Mouse (Mus musculus): ENCODE results near the gene Pnrc1. TPM values are rescaled to one million over a fixed set of nuclear protein-coding genes. Genes with fewer than 3 reads are reported as not detected.
A peak's percentile ranks its signal among the peaks of the same experiment; 100 is the strongest.

Pnrc1 gene
- polyA plus RNA-seq, 1 experiment, result 80.5 TPM

DNA sequence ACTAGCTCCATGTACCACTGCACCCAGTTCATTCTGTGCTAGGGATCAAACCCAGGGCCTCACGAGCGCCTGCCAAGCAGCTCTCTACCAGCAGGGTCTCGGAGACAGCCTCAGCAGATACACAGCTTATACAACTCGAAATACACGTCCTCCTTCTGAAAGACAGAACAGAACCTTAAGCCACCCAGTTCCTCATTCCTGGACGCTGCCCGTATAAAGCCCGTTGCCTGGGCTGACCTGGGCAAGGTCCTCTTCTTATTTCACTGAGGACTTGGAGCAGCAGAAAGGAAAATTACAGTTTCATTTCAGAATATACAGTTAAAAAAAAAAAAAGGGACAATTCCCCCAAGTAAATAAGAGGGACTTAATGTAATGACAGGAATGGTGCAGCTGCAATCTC, 4.5 kb downstream of the Pnrc1 start:
- Histone ChIP-seq H3K27ac (replicated peaks; ENCODE audit: low read depth, low read length) (no peak overlapping the region), H3K4me3 (ENCODE audit: insufficient read depth, low read depth, low read length) (no peak overlapping the region), H3K4me1 (ENCODE audit: control insufficient read depth, insufficient read depth, insufficient read length, low read length) (peaks cover 8% of the 10 kb centered on the region)

DNA sequence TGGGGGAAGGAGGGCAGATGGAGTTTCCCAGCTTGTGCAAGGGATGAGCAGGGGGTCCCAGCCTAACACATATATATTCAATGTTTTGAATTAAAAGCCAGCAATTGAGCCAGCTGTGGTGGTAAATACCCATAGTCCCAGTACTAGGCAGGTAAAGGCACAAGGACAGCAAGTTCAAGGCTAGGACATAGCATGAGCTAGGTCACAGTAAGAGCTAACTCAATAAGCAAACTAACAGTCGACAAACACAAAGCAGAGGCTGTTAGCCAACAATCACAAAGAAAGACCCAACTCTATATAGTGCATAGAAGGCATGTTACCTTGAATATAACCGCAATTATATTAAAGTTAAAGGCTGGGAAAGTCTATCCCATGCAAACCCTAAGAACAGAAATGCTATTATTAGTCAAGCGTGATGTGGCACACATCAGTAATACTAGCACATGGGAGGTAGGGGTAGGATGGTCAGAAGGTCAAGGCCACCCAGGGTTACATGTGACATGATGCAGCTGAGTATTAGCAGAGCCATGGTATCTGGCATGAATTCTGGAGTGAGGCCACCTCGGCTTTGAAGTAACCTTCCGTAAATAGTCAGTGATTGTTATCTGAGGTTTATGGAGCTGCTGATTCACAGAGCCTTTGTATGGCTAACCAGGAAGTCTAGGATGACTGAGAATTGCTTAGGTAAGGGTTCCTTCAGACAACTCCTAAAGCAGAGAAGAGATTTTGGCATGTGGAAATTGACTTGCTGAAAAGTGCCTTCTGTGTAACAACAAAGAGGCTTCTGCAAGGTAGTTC, 5.7 kb downstream of the Pnrc1 start:
- Histone ChIP-seq H3K27ac (replicated peaks; ENCODE audit: low read depth, low read length) (no peak overlapping the region), H3K4me3 (ENCODE audit: insufficient read depth, low read depth, low read length) (no peak overlapping the region), H3K4me1 (ENCODE audit: control insufficient read depth, insufficient read depth, insufficient read length, low read length) (peaks cover 8% of the 10 kb centered on the region)

DNA sequence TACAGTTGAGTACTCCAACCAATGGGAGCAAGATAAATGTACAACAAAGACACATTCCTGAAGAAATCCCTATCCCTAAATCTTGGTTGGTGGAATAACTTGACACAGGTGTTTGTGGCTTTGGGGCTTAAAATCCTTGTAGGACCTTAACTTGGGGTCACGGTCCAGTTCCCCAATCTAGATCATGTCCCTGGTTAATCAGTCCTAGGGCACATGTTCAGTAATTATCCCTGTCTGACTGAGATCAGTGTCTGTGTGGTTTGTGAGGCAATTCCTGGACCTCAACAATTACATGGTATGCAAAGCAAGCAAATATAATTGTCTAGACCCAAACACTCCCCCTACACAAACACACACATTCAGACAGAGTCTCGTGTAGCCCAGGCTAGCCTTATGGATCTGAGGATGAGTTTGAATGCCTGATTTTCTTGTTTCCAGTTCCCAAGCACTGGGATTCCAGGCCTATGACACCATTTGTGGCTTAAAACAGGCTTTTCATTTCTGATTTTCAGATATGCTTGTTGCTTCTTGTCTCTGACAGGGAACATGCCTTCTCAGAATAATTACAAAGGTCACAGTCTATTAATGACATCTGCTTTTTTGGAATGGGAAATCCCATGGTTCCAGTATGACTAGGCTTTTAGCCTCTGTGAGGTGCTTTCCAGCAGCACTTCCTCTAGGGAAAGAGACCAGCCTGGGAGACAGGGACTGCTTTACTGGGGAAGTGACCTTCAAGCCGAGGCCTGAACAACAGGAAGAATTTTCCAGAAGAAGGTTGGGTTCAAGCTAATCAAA, 7.9 kb downstream of the Pnrc1 start:
- H3K4me1 ChIP-seq (ENCODE audit: control insufficient read depth, insufficient read depth, insufficient read length, low read length), result peaks cover 8% of the 10 kb centered on the region
- H3K27ac ChIP-seq (replicated peaks; ENCODE audit: low read depth, low read length), result peak overlapping the region; percentile 82
- no peak overlapping the region for H3K4me3 ChIP-seq (ENCODE audit: insufficient read depth, low read depth, low read length)

DNA sequence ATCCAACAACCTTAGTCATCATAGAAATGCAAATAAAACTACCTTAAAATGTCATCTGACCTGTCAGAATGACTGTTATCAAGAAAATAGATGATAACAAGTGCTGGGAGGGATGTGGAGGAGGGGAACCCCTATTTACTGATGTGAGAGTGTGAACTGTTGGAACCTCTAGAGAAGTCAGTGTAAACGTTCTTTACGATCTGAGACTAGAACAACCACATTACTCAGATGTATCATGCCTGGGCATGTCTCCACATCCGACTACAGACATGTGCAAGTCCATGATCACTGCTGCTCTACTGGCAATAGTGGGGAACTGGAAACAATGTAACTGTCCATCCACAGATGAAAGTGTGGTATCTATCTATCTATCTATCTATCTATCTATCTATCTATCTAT, 16.5 kb downstream of the Pnrc1 start:
- H3K4me3 ChIP-seq (ENCODE audit: insufficient read depth, low read depth, low read length), result no peak overlapping the region
- H3K4me1 ChIP-seq (ENCODE audit: control insufficient read depth, insufficient read depth, insufficient read length, low read length), result no peaks in the 10 kb centered on the region
- no peak overlapping the region for H3K27ac ChIP-seq (replicated peaks; ENCODE audit: low read depth, low read length)

DNA sequence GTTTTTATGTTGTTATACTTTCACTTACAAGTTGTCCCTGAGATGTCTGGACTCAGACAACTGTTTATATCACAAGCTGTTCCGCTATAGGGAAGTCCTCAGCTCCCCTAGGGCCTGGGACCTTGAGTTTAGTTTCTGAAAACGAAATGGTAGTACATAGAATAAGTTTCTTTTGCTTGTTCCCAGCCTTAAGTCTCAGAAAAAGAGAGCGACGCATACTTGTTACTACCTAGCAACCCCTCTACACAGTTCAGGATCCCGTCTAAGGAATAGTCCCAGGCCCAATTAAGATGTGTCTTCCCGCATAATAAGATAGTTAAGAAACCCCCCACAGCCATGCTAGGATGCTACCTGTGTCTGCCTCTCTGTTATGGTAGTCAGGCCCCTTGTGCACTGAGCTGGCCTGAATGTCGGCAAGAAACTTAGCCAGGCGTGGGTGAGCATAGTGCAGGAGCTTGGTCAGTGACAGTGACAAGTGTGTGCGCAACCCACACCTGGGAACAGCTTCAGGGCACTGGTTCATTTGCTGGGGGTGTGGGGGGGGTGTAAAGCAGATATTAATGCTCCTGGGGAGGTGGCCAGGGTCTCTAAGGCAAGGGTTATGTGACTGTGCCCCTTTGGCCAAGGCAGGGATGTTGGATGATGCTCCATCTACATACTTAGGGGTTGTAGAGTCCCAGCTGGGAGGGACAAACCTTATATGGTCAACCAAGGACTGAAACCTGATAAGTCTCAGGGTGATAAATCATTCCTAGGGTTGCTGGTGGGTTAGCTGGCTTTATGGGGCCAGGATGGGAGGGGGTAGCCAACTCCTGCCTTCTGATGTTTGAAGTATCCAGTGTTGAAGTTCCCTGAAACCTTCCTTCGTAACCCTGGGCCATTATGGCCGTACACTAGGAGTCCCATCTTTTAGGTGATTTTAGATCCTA, 19.3 kb downstream of the Pnrc1 start:
- no peak overlapping the region for H3K27ac ChIP-seq (replicated peaks; ENCODE audit: low read depth, low read length)
- H3K4me3 ChIP-seq (ENCODE audit: insufficient read depth, low read depth, low read length), result no peak overlapping the region
- H3K4me1 ChIP-seq (ENCODE audit: control insufficient read depth, insufficient read depth, insufficient read length, low read length), result no peaks in the 10 kb centered on the region

DNA sequence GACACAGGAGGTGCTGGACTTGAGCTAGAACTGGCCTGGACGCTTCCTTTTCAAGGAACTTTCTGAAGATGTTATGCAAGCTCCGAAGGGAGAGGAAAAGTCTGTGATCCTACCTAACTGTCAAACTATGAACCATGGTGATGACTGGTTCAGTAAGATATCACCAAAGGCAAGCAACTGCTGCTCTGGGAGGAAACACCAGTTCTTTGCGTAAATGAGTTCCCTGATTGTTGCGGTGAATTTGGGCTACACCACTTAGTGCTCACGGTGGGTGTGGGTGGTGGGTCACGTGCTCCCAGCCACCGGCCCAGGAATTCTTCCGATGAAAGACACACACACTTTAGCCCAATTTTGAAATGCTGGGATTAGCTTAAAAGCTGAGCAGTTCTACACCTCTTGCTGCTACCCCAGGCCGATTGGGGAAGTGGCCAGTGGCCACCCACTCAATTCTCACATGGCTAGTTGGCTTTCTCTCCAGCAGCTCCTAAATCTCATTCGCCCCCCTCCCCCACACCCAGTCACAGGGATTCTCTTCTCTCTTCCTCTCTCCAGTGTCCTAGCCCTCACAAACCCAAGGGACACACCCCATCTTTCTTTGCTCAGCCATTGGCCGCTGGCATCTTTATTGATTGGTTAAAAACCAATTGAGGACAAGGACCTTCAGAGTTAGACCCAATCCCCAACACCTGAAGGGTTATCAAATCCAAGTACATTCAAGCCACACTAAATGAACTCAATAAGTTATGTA, 24.8 kb downstream of the Pnrc1 start:
- H3K4me1 ChIP-seq (ENCODE audit: control insufficient read depth, insufficient read depth, insufficient read length, low read length), result 0 out of 2 replicates have a peak, but pooled peaks cover 3% of the 10 kb centered on the region
- no peak overlapping the region for H3K4me3 ChIP-seq (ENCODE audit: insufficient read depth, low read depth, low read length)

DNA sequence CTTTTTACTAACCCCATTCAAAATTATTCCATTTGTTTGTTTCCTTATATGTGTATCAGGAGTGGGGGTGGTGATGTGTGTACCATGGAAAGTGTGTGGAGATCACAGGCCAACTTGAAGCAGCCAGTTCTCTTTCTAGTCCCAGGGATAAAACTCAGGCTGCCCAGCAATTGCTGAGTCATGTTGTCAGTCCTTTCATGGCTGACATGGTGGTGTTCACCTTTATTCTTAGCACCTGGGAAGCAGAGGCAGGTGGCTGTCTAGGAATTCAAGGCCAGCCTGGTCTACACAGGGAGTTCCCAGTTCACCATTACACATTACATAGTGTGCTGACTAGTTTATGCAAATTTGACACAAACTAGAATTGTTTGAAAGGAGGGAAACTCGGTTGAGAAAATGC, 27.1 kb downstream of the Pnrc1 start:
- Histone ChIP-seq H3K4me3 (ENCODE audit: insufficient read depth, low read depth, low read length) (no peak overlapping the region), H3K4me1 (ENCODE audit: control insufficient read depth, insufficient read depth, insufficient read length, low read length) (0 out of 2 replicates have a peak, but pooled peaks cover 3% of the 10 kb centered on the region), H3K27ac (replicated peaks; ENCODE audit: low read depth, low read length) (no peak overlapping the region)

More for the DNA sequence above, 24.8 kb downstream of the Pnrc1 start:
- no peak overlapping the region for H3K27ac ChIP-seq (replicated peaks; ENCODE audit: low read depth, low read length)

DNA sequence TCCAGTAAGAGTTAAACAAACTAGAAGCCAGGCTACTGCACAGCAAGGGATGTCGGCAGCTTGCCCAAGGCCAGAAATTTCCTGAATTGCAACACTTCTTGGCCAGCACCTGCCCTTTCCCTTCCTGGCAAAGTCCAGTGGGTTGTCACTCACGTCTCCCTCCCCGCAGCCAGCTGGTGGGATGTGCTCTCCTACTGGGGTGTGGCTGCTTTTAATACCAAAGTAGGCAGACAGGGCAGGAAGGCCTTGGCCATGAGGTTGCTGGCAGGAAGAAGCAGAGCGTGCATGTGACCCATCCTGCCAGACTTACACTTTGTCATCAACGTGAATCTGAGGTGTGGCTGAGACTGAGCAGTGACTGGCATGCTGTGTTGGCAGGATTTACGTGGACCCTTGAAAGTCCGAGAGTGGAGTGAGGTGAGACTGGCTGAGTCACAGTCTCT, 28.6 kb downstream of the Pnrc1 start:
- Histone ChIP-seq H3K4me1 (ENCODE audit: control insufficient read depth, insufficient read depth, insufficient read length, low read length) (0 out of 2 replicates have a peak, but pooled peaks cover 3% of the 10 kb centered on the region), H3K4me3 (ENCODE audit: insufficient read depth, low read depth, low read length) (no peak overlapping the region), H3K27ac (replicated peaks; ENCODE audit: low read depth, low read length) (peak overlapping the region; percentile 74)

DNA sequence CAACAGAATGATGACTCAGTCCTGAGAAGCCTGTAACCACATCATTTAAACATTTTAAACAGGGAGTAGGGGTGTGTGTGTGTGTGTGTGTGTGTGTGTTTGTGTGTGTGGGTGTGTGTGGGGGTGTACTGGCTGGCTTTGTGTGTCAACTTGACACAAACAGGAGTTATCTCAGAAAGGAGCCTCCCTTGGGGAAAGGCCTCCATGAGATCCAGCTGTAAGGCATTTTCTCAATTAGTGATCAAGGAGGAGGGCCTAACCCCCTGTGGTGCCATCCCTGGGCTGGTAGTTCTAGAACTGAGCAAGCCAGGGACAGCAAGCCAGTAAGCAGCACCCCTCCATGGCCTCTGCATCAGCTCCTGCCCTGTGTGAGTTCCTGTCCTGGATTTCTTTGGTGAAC, 29.7 kb downstream of the Pnrc1 start:
- 0 out of 2 replicates have a peak, but pooled peaks cover 3% of the 10 kb centered on the region for H3K4me1 ChIP-seq (ENCODE audit: control insufficient read depth, insufficient read depth, insufficient read length, low read length)
- H3K4me3 ChIP-seq (ENCODE audit: insufficient read depth, low read depth, low read length), result no peak overlapping the region
- H3K27ac ChIP-seq (replicated peaks; ENCODE audit: low read depth, low read length), result no peak overlapping the region

DNA sequence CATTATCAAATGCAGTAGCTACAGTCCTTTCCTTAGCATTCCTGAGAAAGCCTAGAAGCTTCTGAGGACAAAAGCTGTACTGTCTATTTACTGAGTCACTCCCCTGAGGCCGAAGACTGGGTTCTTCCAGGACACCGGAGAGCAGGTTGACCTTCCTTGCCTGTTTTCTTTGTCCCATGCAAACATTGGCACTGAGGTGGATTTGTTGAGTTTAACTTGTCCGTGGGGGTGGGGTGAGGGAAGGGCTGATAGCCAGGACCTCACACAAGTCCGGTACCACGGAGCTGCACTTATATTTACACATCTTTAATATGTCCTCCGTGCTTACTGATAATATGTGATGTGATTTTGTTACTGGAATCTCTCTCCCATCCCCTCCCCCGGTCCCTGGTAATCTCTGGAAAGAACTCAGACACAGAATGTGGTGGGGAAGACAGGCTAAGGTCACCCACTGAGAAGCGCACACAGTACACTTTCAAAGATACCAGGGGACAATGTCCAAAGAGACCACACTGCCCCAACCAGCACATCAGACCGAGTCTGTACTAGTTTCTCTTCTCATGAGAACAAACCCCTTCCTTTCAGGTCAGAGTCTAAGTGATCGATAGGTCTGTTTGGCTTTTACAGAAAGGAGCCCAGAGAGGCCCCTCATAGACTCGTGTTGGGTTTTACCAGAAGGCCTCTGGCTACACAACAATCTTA, 32.5 kb downstream of the Pnrc1 start:
- Histone ChIP-seq H3K4me3 (ENCODE audit: insufficient read depth, low read depth, low read length) (no peak overlapping the region), H3K27ac (replicated peaks; ENCODE audit: low read depth, low read length) (no peak overlapping the region), H3K4me1 (ENCODE audit: control insufficient read depth, insufficient read depth, insufficient read length, low read length) (0 out of 2 replicates have a peak, but pooled peaks cover 3% of the 10 kb centered on the region)

DNA sequence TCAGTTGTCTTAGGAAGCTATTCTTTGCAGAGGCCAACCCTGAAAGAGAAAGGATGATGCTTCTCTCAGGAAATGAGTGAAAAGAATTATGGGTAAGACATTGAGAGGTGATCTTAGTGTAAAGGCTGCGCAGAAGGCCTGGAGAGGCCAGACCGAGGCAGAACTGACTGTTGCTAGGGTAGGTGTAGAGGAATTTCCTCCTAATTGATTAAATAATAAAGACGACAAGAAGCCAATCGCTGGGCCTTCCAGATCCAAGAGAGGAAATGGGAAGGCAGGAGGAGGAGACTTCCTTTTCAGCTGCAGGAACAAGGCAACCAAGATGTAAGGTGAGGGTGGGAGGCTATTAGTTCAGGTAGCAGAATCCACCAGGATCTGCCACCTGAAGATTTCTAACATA, 35.3 kb downstream of the Pnrc1 start:
- Histone ChIP-seq H3K4me3 (ENCODE audit: insufficient read depth, low read depth, low read length) (no peak overlapping the region), H3K4me1 (ENCODE audit: control insufficient read depth, insufficient read depth, insufficient read length, low read length) (no peaks in the 10 kb centered on the region), H3K27ac (replicated peaks; ENCODE audit: low read depth, low read length) (no peak overlapping the region)

DNA sequence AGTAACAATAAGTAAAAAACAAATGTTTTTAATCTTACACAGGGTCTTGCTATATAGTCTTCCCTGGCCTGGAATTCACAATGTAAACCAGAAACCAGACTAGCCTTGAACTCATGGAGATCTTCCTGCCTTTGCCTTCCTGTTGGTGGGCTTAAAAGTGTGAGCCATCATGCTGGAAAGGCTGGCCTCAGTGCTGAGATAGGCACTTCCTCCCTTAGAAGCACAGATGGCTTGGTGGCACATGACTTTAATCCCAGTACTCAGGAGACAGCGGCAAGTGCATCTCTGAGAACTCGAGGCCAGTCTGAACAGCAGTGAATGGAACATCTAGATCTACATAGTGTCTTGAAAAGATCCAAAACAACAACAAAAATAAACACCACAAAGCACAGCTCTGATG, 39.1 kb downstream of the Pnrc1 start:
- Histone ChIP-seq H3K4me1 (ENCODE audit: control insufficient read depth, insufficient read depth, insufficient read length, low read length) (peaks cover 3% of the 10 kb centered on the region), H3K27ac (replicated peaks; ENCODE audit: low read depth, low read length) (no peak overlapping the region), H3K4me3 (ENCODE audit: insufficient read depth, low read depth, low read length) (no peak overlapping the region)

DNA sequence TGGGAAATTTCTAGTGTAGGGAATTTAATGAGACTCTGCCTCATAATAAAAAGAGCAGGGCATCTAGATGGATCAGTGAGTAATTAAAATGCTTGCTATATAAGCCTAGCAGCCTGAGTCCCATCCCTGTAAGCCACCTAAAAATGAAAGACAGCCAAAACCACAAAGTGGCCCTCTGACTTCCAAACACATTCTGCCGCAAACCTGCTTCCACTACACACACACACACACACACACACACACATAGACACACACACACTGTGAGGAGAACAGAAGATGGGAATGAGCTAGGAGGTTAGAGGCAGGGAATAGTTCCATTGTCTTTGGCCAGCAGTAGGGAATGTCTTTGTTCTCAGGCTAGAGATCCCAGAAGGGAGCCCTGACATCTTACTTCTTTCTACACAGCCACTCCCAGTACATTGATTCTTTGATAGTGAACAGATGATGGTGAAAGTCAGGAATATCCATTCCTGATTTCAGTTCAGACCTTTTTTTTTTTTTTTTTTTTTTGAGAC, 40.2 kb downstream of the Pnrc1 start:
- Histone ChIP-seq H3K27ac (replicated peaks; ENCODE audit: low read depth, low read length) (no peak overlapping the region), H3K4me1 (ENCODE audit: control insufficient read depth, insufficient read depth, insufficient read length, low read length) (peaks cover 5% of the 10 kb centered on the region), H3K4me3 (ENCODE audit: insufficient read depth, low read depth, low read length) (no peak overlapping the region)

Data from brown adipose tissue, adult 24 weeks (tissue).